28 mouse cellular contexts compared by ENCODE assay signal in the genomic region with DNA sequence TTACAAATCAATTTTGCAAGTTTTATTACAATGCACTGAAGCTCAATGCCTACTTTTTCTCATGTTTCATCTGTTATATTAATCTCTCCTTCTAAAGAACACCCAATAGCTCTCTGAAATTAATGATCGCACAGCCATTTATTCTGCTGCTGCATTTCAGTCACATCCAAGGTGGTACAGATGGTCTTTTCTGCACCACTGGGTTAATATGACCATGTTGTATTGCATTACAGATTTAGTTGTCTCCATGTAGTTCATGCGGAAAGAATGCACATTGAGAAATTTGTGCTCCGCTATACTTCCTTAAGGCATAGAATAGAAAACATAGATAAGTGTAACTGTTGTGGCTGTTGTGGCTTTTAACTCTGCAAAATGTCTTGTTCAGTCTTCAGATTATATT.
A peak's percentile ranks its signal among the peaks of the same experiment; 100 is the strongest.
DNase-seq lines count a peak whose midpoint lies in the region; ATAC-seq and TF ChIP-seq lines count a peak whose summit lies in the region.
"Had no signal": no experiment of that assay in that cellular context is flagged by ENCODE, and none has a peak within 500 bp of the region (broad histone marks: within the 10 kb centered on the region; RNA-seq: fewer than 3 reads in every experiment).

No protein-coding gene starts in this region.

- no peaks in the 10 kb centered on the region for H3K36me3 ChIP-seq in forebrain, embryonic 14.5 days (ENCODE audit: control insufficient read depth, insufficient read depth, low read length)
- no peaks in the 10 kb centered on the region for H3K36me3 ChIP-seq in forebrain, embryonic 15.5 days
- H3K36me3 ChIP-seq: limb, embryonic 12.5 days; liver, embryonic 15.5 days had no signal

- intact Hi-C loops in left cerebral cortex, postnatal 4 days (cut with DNase I), result no loop called here

- no peak for ATAC-seq in forebrain, embryonic 14.5 days
- no peak; the same call in 1 of the 2 replicates for ATAC-seq in forebrain, embryonic 15.5 days (replicated peaks)
- ATAC-seq: forebrain, embryonic 16.5 days; inflammation-experienced regulatory T-cells, adult 6 months had no signal

- no peaks in the 10 kb centered on the region for H3K9me3 ChIP-seq in forebrain, embryonic 14.5 days (replicated peaks; ENCODE audit: control insufficient read depth, low read length)
- no peaks in the 10 kb centered on the region for H3K9me3 ChIP-seq in forebrain, embryonic 15.5 days
- H3K9me3 ChIP-seq: limb, embryonic 12.5 days; liver, embryonic 15.5 days had no signal

- no peak overlapping the region for H3K4me3 ChIP-seq in forebrain, embryonic 14.5 days (ENCODE audit: low read depth, low read length)
- no peak overlapping the region for H3K4me3 ChIP-seq in forebrain, embryonic 15.5 days
- H3K4me3 ChIP-seq: gastrocnemius, adult 2 months; limb, embryonic 12.5 days; liver, embryonic 15.5 days had no signal

- TF ChIP-seq POLR2A in brain, embryonic 14.5 days (IDR thresholded peaks at IDR 0.05; ENCODE audit: borderline replicate concordance, extremely low read depth, insufficient read depth, insufficient read length, poor library complexity, severe bottlenecking), result no peak

- no peak overlapping the region for H3K4me2 ChIP-seq in forebrain, embryonic 14.5 days (ENCODE audit: low read length)
- no peak overlapping the region for H3K4me2 ChIP-seq in forebrain, embryonic 15.5 days (replicated peaks)
- H3K4me2 ChIP-seq: heart, embryonic 11.5 days; limb, embryonic 12.5 days; liver, embryonic 15.5 days; lung, embryonic 14.5 days had no signal

- H3K27me3 ChIP-seq in forebrain, embryonic 14.5 days (replicated peaks; ENCODE audit: control insufficient read depth, insufficient read depth, low read length), result no peaks in the 10 kb centered on the region
- H3K27me3 ChIP-seq in forebrain, embryonic 15.5 days, result no peaks in the 10 kb centered on the region
- H3K27me3 ChIP-seq: limb, embryonic 12.5 days; liver, embryonic 15.5 days had no signal

- TF ChIP-seq CTCF in brain, embryonic 14.5 days (IDR thresholded peaks at IDR 0.05; ENCODE audit: borderline replicate concordance, extremely low read depth, insufficient read depth, insufficient read length), result no peak

- WGBS in forebrain, embryonic 14.5 days, result 71% methylated on average over 3 of the region's 3 CpGs
- WGBS in forebrain, embryonic 15.5 days, result 64% methylated on average over 3 of the region's 3 CpGs

- peak; percentile 46 for DNase-seq in forebrain, embryonic 14.5 days (ENCODE audit: low spot score)
- DNase-seq in left cerebral cortex, postnatal 4 days, result peak; percentile 2
- no peak for DNase-seq in left cerebral cortex, adult 11 months (ENCODE audit: low spot score)
- DNase-seq in brain, embryonic 14.5 days (ENCODE audit: low read depth), result peak; percentile 63
- peak; percentile 78 for DNase-seq in retina, embryonic 14.5 days (ENCODE audit: low spot score)
- DNase-seq in ovary, postnatal 10 days (ENCODE audit: low spot score), result no peak
- DNase-seq: adrenal gland, postnatal 36 days; B cell, adult 2 months; cerebellum, adult 9-10 months; gastrocnemius, adult 2 months; gastrocnemius, postnatal 36 days; heart, adult 18-20 months; heart, postnatal 36 days; kidney, adult 11 months; kidney, postnatal 14 days; layer of hippocampus, adult 9-11 months; lung, embryonic 14.5 days; lung, postnatal 14 days; spleen, adult 18-20 months; thymus, adult 18-20 months; thymus, postnatal 25 days had no signal

- H3K9ac ChIP-seq in forebrain, embryonic 14.5 days (ENCODE audit: low read length), result no peak overlapping the region
- H3K9ac ChIP-seq in forebrain, embryonic 15.5 days (replicated peaks), result no peak overlapping the region
- H3K9ac ChIP-seq: limb, embryonic 12.5 days; liver, embryonic 15.5 days; lung, embryonic 14.5 days had no signal

- H3K4me1 ChIP-seq in forebrain, embryonic 14.5 days (ENCODE audit: control insufficient read depth, insufficient read depth, low read length), result no peaks in the 10 kb centered on the region
- no peaks in the 10 kb centered on the region for H3K4me1 ChIP-seq in forebrain, embryonic 15.5 days
- H3K4me1 ChIP-seq: limb, embryonic 12.5 days; liver, embryonic 15.5 days had no signal

- no peak overlapping the region for H3K27ac ChIP-seq in forebrain, embryonic 14.5 days (ENCODE audit: low read depth, low read length)
- H3K27ac ChIP-seq in forebrain, embryonic 15.5 days (replicated peaks), result no peak overlapping the region
- H3K27ac ChIP-seq: gastrocnemius, adult 2 months; limb, embryonic 12.5 days; liver, embryonic 15.5 days; stomach, postnatal 0 days had no signal

Comparison
In these comparisons a context has a peak if more than half of its experiments do, and no peak if none do; other contexts are left out.
1. DNase-seq: peak in forebrain, embryonic 14.5 days (single experiment), left cerebral cortex, postnatal 4 days (single experiment), brain, embryonic 14.5 days (single experiment) and retina, embryonic 14.5 days (single experiment); none in left cerebral cortex, adult 11 months (single experiment) and ovary, postnatal 10 days (single experiment).